Mouse (Mus musculus) retina, postnatal 7 days (tissue): ENCODE measurements at regions not wholly inside any gene's neighbourhood (a gene's known extent, or its start where the extent isn't known, plus 50 kb on each side); places are given as distances from the start of the nearest gene placed in this dataset.

Experiments used
- DNase-seq: peaks from one replicate; pipeline ENCODE4 v3.0.0-alpha.2; 2012; ENCODE audit warnings: low read depth, low spot score

- DNase-seq: no peak
Measured at GRCm38 (mm10) chr7:72737792-72738191, 431.4 kb upstream of the Mctp2 start.

- DNase-seq: no peak
Measured at GRCm38 (mm10) chr7:72738324-72738944, 432.0 kb upstream of the Mctp2 start.

DNA sequence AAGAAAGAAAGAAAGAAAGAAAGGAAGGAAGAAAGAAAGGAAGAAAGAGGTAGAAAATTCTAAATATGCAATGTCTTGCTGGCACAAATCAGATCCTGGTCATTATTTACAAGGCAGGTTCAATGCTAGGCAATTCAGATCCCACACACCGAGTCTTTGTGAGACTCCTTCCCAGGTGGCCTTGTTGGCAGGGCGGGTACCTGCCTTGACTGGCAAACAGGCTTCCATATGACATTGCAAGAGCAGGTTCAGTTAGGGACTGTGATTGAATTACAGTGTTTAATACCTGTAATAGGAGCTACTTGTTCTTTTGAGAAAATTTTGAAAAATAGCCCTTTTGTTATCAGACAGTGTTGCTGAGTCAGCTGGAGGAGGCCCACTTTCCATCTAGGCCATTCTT lies 436.0 kb upstream of the Mctp2 start:
- DNase-seq: no peak

GRCm38 (mm10) chr7:72751501-72751917 lies 445.1 kb upstream of the Mctp2 start:
- no peak for DNase-seq

GRCm38 (mm10) chr7:72753053-72753559 lies 446.7 kb upstream of the Mctp2 start:
- DNase-seq: no peak

GRCm38 (mm10) chr7:72762711-72763110 lies 456.3 kb upstream of the Mctp2 start:
- no peak for DNase-seq

DNA sequence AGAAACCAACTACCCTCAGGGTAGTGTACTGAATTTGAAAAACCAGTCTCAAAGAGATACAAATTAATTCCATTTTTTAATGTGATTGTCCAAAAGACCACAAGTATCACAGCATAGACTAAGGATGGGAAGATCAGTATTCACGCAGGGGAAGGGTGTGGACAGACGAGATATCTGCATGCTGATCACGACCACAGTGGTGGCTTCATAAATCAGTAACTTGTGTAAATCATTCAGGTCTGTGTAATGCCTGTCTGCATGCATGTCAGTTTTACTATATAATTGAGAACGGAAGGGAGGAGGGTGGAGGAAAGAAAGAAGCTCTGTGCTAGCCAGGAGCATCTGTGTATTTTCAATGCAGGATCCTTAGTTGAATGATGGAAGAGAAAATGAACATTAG lies 462.3 kb upstream of the Mctp2 start:
- DNase-seq: no peak

DNA sequence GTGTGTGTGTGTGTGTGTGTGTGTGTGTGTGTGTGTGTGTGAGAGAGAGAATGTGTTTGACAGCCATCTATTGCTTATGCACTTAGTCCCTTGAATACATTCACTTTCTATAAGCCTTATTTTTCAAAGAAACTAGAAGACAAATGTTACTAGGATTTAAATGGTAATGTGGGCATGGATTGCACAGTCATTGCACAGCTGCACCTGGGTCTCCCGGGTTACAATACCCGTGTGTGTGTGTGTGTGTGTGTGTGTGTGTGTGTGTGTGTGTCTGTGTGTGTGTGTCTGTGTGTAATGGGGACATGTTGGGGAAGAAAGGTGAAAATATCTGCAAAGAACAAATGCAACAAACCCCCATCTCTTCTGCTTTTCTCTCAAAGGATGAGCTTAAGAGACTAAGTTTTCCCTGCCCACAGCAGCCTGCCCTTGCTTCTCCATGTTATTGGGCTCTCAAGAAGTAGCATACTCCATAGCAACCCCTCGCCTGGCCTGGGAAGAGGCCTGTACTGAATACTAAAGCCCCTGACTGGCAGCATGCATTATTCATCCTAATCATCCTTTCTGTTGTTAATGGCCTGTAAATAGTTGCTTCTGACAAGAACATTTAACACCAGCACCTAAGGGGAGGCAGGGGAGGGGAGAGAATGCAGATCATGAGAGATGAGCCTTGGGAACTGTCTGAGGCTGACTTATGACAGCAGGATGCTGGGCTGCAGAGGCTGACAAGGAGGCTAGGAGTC lies 467.8 kb upstream of the Mctp2 start:
- DNase-seq: no peak

- no peak for DNase-seq
Measured at GRCm38 (mm10) chr7:72774771-72775119, 468.3 kb upstream of the Mctp2 start.

DNA sequence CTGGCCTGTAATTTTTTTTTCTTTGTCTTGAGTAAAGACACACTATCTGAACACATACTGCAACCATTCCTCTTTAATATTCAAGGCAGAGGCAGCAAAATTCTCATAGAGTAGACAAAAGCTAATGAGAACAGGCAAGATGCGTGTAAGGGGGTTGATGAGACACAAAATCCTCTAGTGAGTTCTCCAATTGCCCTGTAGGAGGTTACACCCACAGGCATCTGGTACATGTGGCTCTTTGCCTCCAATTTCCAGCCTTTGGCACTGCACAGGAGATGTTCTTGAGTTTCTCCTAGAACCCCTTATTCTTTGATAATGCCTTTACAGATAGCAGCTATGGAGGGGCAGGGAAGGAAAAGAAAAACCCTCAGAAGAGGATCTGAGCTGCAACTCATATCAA lies 480.9 kb upstream of the Mctp2 start:
- no peak for DNase-seq

- DNase-seq: no peak
Measured at GRCm38 (mm10) chr7:72788261-72788660, 481.9 kb upstream of the Mctp2 start.

- no peak for DNase-seq
Measured at GRCm38 (mm10) chr7:72822142-72822541, 515.7 kb upstream of the Mctp2 start.

GRCm38 (mm10) chr7:72826597-72826996 lies 520.2 kb upstream of the Mctp2 start:
- DNase-seq: no peak

GRCm38 (mm10) chr7:72835423-72835822 lies 529.0 kb upstream of the Mctp2 start:
- DNase-seq: no peak

- no peak for DNase-seq
Measured at GRCm38 (mm10) chr7:72836026-72836425, 529.6 kb upstream of the Mctp2 start.

- DNase-seq: no peak
Measured at GRCm38 (mm10) chr7:72836457-72836985, 530.1 kb upstream of the Mctp2 start.

DNA sequence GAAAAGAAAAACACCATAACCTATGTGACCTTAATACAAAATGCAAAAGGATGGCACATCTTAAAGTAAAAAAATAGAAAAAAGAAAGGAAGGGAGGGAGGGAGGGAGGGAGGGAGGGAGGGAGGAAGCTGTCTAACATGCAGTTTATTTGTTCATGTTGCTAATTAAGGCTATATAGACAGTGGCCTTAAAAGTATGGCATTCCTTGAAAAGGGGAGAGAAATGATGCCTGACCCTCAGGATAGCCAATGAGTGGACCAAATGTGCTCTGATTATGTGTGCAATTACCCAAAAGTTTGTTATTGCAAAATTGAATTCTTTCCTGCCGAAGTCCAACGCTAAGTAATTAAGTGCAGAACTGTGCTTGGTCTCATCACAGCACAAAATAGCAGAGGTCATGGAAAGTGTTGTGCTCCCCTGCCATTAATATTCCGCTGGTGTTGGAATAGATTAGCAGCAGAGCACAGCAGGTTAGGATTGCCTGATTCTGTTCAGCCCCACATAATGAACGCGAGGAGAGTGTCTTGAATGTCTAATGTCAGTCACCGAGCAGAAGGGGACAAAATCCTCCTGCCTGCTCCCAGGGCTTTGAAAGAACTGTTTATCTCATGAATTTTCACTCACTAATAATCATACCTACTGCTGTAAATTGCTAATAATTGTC lies 531.7 kb upstream of the Mctp2 start:
- no peak for DNase-seq

- DNase-seq: no peak
Measured at GRCm38 (mm10) chr7:72851346-72851745, 524.0 kb upstream of the Rgma start.

GRCm38 (mm10) chr7:72854501-72855002 lies 520.8 kb upstream of the Rgma start:
- no peak for DNase-seq

- no peak for DNase-seq
Measured at GRCm38 (mm10) chr7:72866966-72867754, 508.1 kb upstream of the Rgma start.

- DNase-seq: no peak
Measured at GRCm38 (mm10) chr7:72869068-72869467, 506.2 kb upstream of the Rgma start.
